Mouse (Mus musculus) spleen, postnatal 4 days (tissue): Measurements from ENCODE around the gene Sema4d.
"Not testable (repeated sequence)": the region's sequence is repeated elsewhere in the genome, so short reads cannot be mapped to it uniquely, and the experiment has no call there.

Experiments
- DNase-seq, 2 experiments: peaks; one replicate each; pipeline ENCODE4 v3.0.0; 2022; ENCODE audit warnings: low spot score in 2 of 2

Sema4d gene

GRCm38 (mm10) chr13:51793425-51793891 lies at the start of gene Sema4d:
Gene Sema4d (minus strand): TSS chr13:51793747.
- peak; percentile 72 to 84 for DNase-seq

- DNase-seq: peak in 1 of 2 experiments; percentile 60
These were observed 49.8 kb upstream of the Sema4d start for GRCm38 (mm10) chr13:51843298-51843697.

- peak in 1 of 2 experiments; percentile 66 for DNase-seq
These were observed 49.2 kb upstream of the Sema4d start for GRCm38 (mm10) chr13:51842773-51843172.

GRCm38 (mm10) chr13:51842191-51842590 lies 48.6 kb upstream of the Sema4d start:
- DNase-seq: peak in 1 of 2 experiments; percentile 64

DNA sequence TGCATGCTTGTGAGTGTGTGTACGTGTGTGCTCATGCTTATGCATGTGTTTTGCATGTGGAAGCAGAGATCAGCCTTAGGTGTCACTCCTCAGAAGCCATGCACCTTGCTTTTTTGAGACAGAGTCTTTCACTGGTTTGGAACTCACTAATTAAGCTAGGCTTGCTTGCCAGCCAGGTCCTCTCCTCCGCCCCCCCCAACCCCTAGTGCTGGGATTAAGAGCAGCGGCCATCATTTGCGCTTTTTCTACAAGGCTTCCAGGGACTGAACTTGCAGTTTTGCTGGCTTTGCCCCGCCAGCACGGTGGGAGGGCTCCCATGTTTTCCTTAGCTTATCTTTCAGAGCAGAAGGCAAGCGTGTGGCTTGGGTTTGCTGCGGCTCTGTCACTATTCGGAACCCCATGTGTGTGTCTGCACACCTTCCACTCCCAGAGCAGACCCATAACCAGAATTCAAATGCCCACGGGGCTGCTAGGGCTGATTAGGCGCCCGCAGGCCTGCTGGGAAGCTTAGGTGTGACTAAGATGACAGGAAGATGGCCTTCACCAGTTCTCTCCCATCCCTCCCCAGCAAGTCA lies 48.1 kb upstream of the Sema4d start:
- DNase-seq: peak; percentile 66 to 74

DNA sequence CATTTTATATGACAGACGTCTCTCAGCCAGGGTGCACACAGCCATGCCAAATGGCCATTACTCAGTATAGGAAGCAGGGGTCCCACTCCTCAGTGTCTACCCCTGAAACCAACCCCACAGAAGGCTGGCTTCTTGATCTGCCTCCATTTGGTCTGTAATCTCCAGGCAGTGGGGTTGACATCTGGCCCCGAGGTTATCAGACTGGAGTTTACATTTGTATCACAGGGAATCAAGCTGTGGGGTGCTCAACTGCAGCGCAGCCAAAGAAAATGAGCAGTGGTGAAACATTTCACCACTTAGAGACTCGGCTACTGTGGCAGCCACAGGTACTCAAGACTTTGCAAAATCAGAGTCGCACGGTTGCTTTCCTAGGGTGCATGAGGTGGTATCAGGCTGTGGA lies 47.2 kb upstream of the Sema4d start:
- peak in 1 of 2 experiments; percentile 58 for DNase-seq

DNA sequence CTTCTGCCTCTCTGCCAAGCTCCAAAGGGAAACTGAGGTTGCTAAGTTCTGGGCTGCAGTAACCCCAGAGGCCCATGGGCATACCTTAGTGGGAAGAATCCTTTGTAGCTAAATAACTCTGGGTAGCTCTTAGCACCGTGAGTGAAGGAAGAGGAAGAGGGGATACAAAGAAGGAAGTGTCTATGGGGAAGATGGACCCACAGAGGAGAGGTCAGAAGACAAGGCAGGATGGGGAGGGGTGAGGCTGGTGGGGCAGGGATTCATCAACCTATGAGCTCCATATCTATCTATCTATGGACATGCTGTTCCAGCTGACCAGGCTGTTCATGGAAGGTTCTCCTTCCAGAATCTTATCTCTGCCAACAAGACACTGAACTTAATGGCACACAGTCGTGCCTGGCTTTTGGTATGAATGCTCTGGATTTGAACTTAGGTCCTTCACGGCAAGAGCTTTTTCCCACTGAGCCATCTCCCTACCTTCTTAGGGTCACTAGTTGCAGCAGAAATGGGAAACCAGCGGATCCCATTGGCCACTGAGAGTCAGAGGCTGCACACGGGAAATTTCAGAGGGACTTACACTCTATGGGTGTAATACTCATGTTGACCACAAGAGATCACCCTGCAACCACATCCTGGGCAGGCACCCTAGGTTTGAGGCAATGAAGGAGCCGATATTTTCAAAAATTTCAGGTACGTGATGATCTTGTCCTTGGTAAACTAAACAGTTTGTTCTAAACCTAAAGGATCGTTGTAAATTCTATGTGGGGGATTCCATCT lies 45.9 kb upstream of the Sema4d start:
- DNase-seq: peak; percentile 51 to 74

DNA sequence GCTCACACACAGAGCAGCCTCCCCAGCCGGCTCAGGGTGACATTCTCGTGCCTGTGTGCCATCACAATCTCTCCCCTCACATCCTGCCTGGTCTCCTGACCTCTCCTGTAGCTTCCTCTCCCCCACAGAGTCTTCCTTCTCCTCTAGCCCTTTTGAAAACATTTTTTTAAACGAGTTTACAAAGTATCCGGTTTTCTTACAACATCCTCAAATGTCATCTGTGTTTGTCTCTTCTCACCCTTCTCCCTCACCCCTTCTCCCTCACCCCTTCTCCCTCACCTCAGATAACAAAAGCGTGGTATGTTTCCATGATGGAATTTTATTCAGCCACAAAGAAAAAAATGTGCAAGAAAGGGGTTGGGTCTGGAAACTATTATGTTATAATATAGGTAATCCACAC lies 43.9 kb upstream of the Sema4d start:
- DNase-seq: no peak

GRCm38 (mm10) chr13:51835208-51835607 lies 41.7 kb upstream of the Sema4d start:
- DNase-seq: not testable (repeated sequence)

DNA sequence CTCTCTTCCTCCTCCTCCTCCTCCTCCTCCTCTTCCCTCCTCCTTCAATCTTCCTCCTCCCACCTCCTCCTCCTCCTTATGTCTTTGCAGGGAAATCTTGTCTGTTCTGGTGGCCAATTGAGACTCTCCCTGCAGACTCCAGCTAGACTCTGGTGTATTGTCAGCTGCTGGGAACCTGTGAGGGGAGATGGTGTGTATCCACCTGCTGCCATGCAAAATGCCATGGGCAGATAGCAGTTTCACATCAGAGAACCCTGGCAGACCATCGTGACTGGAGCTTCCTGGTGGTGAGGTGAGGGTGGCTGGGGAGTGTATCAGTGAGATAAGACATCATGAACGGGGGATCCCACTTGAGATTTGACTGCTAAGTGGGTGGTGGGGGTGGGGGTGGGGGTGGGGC lies 41.0 kb upstream of the Sema4d start:
- no peak for DNase-seq

DNA sequence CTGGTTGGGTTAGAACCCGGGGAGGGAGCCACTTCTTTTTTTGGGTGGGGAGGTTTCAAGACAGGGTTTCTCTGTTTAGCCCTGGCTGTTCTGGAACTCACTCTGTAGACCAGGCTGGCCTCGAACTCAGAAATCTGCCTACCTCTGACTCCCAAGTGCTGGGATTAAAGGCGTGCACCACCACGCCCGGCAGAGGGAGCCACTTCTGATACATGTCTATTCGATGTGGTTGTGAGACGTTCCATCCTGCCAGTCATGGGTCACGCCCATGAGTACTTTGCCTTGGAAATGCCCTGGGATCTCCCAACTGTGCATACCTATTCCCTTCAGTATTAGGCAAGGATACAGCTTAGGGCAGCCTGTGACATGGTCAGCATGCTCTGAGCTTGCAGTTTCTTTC lies 40.5 kb upstream of the Sema4d start:
- peak; percentile 46 to 75 for DNase-seq

DNA sequence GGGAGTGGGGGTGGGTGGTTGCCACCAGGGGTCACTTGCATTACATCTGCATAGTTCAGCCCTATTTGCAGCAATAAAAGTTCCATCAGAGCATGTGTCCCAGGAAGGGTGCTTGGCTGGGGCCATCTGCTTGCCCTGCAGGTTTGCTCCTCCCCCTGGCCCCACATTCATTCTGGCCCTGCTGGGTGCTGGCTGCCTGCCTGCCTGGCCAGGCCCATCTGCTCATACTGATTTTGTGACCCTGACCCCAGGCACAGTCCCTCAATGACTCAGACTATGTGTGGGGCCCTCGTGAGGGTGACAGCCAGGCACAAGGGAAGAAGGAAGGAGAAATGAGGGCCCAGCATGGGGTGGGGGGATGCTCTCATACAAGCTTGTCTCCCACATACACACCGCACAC lies 40.1 kb upstream of the Sema4d start:
- DNase-seq: peak in 1 of 2 experiments; percentile 58

DNA sequence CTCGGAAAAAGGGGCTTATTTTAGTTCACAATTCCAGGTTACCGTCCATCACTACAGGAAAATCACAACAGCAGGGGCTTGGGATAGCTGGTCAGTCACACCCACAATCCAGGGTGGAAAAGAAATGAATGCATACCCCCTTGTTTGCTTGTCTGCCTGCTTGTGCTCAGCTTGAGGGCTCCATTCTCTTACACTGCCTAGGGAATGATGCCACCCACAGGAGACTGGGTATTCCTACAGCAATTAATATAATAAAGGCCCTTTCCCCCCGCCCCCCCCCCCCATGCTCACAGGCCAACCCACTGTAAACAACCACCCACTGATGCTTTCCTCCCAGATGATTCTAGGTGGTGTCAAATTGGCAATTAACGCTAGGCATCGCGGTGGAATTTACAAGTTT lies 38.9 kb upstream of the Sema4d start:
- DNase-seq: no peak

DNA sequence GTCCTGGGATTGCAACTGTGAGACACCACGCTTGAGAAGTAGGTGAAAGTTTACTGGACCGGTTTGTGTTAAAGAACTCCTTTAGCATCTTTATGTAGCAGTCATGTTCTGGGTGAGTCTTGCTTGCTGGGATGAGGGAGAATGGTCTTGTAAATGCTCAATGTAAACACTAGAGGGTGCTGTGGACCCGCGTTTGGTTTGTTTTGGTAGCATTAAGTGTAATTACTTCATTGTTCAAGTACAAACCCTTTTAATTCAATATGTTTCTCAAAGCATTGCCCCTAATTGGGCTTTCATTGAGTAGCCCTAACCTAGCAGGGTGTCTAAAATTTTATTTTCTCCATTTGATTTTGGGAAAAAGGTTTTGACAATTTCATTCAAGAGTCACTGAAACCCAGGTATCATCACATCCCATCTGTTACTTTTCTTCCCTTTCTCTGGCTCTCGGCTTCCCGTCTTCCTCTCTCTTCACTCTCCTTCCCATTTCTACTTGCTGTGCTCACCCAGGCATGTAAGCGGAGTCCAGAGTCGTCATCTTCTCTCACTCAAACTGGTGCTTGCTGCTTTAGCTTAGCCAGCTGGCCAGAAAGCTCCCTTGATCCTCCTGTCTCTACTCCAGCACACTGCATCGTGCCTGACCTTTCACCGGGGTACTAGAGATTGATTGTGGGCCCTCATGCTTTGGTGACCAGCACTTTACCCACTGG lies 37.4 kb upstream of the Sema4d start:
- peak in 1 of 2 experiments; percentile 43 for DNase-seq

DNA sequence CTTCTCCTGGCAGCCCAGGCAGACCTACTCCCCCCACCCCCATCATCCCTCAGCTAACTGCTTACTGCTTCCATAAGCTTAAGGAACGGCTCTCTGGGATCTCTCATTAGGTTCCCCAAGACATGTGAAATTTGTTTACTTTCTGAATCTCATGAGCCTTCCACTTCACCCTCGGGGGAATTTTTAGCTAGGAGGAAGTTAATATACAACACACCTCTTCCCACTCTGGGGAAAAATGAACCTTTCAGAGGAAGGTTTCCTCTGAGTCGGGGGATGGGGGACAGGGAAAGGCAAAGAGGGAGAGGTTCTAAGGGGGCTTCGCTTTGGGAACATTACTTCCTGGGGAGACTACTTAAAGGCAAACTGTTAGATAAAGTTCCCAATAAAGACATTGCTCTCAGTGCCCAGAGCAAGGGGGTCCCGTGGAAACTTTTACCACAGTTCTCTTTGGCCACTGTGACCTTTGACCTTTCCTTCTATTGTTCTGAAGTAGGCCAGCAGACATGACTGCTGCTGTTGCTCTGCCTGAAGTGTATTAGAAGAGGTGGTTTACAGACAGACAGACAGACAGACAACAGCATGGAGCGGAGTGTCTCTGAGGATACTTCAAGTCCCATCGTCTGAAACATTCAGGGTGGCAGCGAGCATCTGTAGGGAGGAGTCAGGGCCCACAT lies 30.4 kb upstream of the Sema4d start:
- no peak for DNase-seq

DNA sequence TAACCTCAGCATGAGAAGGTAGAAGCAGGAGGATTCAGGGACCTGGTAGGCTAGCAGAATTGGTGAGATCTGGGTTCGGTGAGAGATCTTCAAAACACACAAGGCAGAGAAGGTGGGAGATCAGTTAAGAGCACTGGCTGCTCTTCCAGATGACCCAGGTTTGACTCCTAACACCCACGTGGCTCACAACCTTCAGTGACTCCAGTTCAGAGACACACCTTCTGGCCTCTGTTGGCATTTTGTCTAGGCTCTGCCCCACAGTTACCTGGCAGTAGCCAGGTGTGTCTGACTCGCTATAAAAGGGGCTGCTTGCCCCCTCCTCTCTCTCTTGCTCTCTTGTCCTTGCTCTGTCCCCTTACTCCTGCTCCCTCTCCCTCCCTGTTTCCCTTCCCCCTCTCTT lies 28.4 kb upstream of the Sema4d start:
- no peak for DNase-seq

GRCm38 (mm10) chr13:51819351-51819750 lies 25.8 kb upstream of the Sema4d start:
- DNase-seq: no peak

DNA sequence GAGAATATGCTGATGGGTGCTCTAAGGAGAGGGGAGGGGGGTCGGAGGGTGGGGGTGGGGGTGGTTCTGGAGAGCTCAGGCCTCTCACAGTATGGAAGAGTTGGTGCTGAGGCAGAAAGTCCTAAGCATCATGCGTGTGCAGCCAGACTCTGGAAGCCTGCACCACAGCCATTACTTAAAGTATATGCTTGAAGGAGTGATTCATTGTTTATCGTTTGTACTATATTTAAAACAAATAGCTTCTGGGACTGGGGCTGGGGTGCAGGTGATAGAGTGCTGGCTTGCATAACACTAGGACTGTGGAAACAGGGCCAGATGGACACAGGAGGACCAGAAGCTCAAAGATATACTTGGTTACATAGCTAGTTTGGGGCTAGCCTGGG lies 25.4 kb upstream of the Sema4d start:
- no peak for DNase-seq

DNA sequence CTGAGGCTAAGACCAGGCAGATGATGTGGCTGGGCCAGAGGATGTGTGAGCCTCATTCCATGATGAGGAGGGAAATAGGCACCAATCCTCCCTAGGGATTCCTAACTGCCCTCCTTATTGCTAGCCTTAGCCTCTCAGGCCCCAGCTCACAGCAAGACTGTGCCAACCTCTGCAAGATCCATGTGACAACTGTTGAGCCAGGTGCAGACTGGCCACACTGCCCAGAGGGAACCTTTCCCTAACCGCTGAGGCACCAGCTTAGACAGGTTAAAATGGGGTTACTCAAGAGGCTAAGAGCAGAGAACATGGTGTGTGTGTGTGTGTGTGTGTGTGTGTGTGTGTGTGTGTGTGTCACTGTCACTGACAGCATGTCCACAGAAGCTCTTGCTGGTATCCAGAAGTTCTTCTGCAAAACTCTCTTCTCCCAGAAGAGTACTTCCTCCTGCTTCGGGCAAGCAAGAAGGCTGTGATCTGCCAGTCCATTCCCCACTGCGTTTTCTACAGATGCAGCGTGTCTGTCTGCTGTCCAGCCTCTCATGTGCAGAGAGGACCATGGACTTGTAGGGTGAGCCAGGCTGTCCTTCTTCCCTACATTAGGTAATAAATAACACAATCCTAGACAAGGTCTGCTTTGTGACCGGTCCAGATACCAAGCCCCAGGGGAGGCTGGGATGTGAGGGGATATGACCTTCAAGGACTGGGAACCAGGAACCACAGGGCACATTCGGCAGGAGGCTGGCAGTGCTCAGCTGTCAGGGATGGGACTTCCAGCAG lies 24.8 kb upstream of the Sema4d start:
- no peak for DNase-seq

DNA sequence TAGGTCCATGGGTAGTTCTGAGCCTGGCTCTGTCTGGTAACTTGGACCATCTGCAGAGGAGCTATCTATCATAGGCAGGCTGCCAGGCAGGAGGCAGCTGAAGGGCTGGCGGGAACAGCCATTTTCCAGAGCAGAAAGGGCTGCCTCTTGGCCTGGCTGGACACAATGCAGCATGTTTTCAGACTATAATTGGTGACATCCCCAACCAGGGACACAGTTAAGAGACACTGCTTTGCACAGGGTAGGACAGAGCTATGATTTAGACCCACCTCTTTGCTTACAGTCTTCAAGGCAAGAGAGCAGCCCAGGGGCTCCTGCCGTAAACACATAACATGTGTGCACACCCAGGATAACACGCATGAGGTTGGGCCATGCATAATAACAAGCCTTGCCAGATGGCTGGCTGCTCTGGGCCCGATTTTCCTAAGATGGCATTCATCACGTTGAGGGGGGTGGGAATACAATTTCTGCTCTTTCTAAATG lies 23.1 kb upstream of the Sema4d start:
- DNase-seq: no peak

DNA sequence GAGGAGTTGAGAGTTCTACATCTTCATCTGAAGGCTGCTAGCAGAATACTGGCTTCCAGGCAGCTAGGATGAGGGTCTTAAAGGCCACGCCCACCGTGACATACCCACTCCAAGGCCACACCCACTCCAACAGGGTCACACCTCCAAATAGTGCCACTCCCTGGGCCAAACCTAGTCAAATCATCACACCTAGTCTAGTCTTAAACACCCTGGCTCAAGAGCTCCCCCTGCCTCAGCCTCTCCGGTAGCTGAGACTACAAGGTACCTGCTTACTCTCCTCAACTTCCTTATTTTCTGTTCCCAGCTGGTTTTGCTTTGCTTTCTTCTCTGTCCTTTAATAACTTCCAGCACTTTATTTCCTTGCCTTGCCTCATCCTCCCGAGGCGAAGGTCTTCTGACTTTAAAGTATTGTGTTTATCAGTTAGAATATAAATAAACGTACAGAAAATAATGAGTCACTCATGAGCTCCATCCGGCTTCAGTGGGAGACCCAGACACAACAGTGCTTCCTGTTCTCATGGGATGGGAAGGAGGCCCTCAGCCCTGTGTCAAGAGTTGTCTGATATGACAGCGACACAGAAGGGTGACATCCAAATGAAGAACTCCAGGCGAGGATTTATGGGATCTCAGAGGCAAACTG lies 22.4 kb upstream of the Sema4d start:
- DNase-seq: peak; percentile 74 to 84
